Mouse (Mus musculus) T-cell, adult 2 months (primary cell): Measurements from ENCODE around the gene Gm3173.
"Not testable (repeated sequence)": the region's sequence is repeated elsewhere in the genome, so short reads cannot be mapped to it uniquely, and the experiment has no call there.

ENCODE experiments used
- DNase-seq: peaks from one replicate; pipeline ENCODE4 v3.0.0; 2022; ENCODE audit warnings: low spot score

The Gm3173 gene

GRCm38 (mm10) chr14:4430692-4431091 lies at the start of gene Gm3173:
TSS of gene Gm3173 (plus strand) at chr14:4430992.
- not testable (repeated sequence) for DNase-seq

GRCm38 (mm10) chr14:4385606-4386005 lies 45.2 kb upstream of the Gm3173 start:
- DNase-seq: not testable (repeated sequence)

- DNase-seq: not testable (repeated sequence)
These were observed 37.8 kb upstream of the Gm3173 start for GRCm38 (mm10) chr14:4392841-4393530.

GRCm38 (mm10) chr14:4397226-4397625 lies 33.6 kb upstream of the Gm3173 start, which contains the start of gene Gm3159:
TSS of gene Gm3159 (plus strand) at chr14:4397526.
- not testable (repeated sequence) for DNase-seq

- not testable (repeated sequence) for DNase-seq
These were observed 32.2 kb upstream of the Gm3173 start for GRCm38 (mm10) chr14:4398624-4399023.

DNA sequence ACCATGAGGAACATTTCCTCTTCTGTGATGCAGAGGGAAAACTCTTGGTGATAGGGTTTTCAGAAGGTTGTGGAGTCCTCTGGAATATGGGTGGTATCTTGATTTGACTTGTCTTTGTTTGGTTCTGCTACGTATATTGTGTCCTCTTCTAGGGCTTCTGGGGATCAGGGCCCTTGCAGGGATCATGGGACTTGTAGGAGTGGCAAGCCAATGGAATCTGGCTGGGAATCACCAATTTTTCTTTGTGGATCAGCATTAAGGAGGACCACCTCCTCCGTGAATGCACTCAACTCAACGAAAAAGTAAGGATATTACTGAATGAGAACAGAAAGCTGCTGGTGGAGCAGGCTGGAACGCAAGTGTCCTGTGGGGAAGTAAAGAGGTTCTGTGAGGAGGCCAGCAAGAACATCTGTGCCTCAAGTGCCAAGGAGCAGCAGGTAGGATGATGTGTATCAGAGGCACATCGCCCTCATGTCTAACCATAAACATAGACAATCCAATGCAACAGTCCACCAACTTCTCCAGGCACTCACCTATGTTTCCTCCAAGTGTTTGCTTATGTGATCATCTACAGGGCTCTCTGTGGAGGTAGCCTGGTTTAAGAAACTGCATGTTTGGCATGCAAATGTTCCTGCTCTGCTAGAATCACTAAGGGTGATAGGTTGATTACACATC lies 30.5 kb upstream of the Gm3173 start:
- not testable (repeated sequence) for DNase-seq

- DNase-seq: not testable (repeated sequence)
These were observed 29.5 kb upstream of the Gm3173 start for GRCm38 (mm10) chr14:4401245-4401644.

DNA sequence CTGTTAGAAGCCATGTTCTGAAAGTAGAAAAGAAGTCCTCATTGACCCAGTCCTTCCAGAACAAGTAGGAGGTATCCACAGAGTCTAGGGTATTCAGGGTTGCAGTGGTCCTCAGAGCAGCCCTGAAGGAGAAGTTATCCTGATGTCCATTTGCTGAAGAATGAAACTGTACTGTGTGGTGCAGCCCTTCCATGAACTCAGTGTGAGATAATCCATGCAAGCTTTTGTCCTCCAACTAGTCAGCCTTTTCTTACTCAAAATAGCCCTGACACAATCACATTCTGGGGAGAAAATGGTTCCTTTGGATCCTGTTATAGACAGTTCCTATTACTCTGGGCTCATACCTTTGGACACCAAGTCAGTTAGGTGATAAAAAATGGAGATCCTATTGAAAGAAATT lies 27.0 kb upstream of the Gm3173 start:
- DNase-seq: not testable (repeated sequence)

DNA sequence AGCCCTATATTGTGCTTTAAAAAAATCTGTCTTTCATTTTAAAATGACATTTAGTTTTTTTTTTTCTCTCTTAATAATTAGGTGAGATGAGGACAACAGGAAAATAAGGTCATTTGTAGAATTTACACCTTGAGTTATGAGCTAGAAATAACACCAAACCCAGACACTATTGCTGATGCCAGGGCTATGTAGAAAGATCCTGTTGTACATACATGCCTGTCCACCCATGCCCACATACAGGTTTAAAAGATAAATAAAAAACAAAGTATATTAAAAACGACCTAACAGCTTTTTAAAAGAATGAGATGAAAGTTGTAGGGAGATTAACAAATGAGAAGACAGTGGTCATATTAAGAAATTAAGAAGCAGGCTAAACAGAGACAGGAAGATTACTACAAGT lies 20.9 kb upstream of the Gm3173 start:
- not testable (repeated sequence) for DNase-seq

DNA sequence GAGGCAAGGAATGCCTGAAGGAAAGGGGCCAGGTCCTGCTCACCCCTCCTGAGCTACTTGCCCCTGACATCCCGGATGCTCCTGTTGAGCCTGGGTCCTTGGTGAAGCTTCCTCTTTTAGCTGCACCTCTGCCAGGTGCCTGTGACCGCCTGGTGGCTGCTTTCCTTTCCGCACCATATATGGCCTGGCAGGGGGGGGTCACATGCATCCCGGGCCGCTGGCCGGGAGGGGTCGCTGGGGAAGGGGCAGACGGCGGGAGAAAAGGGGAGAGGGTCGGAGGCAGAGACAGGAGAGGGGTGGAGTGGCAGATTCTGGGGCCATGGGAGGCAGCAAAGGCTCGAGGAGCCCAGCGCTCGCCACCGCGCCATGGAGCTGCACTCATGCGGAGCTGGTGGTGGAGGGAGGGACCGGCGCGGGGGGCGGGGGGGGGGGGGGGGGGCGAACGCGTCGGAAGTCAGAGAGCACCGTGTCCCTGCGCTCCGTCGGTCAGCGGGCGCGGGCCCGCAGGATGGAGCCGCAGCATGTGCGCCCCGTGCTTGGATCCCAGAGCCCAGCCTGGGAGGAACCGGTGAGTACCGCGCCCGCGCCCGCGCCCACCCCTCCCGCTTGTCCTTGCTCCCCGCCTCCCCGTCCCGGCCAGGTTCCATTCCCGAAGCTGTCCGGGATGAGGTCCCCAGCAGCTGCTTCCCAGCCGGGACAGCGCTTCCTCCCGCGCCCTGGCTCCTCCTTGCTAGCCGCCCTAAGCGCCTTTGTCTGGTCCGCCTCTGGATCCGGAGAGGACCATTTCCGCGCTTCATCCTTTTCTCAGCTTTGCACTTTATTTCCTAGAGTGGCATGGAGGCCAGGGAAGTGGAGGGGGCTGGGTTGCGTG lies 15.6 kb upstream of the Gm3173 start, which contains the start of gene Gm3164:
TSS of gene Gm3164 (plus strand) at position 484 of the 871 bp plus-strand sequence.
- not testable (repeated sequence) for DNase-seq

DNA sequence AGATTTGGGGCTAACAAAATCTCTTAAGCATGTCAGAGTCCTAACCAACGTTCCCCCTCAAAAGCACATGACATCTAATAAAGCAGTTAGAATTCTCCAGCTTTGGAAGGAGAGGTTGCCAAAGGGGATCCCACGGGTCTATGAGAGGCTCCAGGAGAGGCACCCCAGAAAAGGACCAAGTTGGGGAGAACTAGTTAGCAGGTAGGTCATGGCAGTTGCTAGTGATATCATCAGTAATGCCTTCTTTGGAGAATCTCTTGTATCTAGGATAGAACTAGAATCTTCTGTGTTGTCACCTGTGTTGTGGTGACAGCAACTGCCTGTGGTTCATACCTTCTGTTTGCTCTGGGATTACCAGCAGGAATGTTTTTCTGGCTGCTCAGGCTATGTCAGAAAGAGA lies 50.7 kb downstream of the Gm3173 start, which contains the start of gene Gm3182:
TSS of gene Gm3182 (plus strand) at position 301 of the 400 bp plus-strand sequence.
- DNase-seq: not testable (repeated sequence)

GRCm38 (mm10) chr14:4499425-4499824 lies 68.6 kb downstream of the Gm3173 start:
- not testable (repeated sequence) for DNase-seq

DNA sequence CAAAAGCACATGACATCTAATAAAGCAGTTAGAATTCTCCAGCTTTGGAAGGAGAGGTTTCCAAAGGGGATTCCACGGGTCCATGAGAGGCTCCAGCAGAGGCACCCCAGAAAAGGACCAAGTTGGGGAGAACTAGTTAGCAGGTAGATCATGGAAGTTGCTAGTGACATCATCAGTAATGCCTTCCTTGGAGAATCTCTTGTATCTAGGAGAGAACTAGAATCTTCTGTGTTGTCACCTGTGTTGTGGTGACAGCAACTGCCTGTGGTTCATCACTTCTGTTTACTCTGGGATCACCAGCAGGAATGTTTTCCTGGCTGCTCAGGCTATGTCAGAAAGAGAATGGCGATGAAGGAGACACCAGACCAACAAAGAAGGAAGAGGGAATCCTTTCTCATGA lies 124.3 kb downstream of the Gm3173 start, which contains the start of gene Gm3047:
TSS of gene Gm3047 (plus strand) at position 301 of the 400 bp plus-strand sequence.
- not testable (repeated sequence) for DNase-seq
